Mouse (Mus musculus) myocyte (in vitro differentiated cells): Measurements from ENCODE around the gene Tnxb. TPM values are rescaled to one million over a fixed set of nuclear protein-coding genes. Genes with fewer than 3 reads are reported as not detected.

Experiments
- H3K27me3 ChIP-seq: one replicate; pipeline ENCODE4 v1.6.1; 2011; ENCODE audit not compliant: control insufficient read depth, insufficient read depth, insufficient read length
- H3K36me3 ChIP-seq: one replicate; pipeline ENCODE4 v1.6.1; 2011; ENCODE audit not compliant: control insufficient read depth, insufficient read depth
- H3K4me2 ChIP-seq: one replicate; pipeline ENCODE4 v1.6.1; 2011; ENCODE audit warnings: low read depth, control low read depth
- H3K4me3 ChIP-seq: one replicate; pipeline ENCODE4 v1.5.1; 2011; ENCODE audit warnings: mild to moderate bottlenecking, control low read depth, moderate library complexity
- H3K79me2 ChIP-seq: one replicate; pipeline ENCODE4 v1.6.1; 2011; ENCODE audit not compliant: control insufficient read depth, insufficient read depth
- H3ac ChIP-seq: one replicate; pipeline ENCODE4 v1.6.1; 2011; ENCODE audit not compliant: control insufficient read depth, insufficient read length
- CEBPB ChIP-seq: IDR thresholded peaks from 2 replicates; pipeline ENCODE4 v1.6.1; 2011; ENCODE audit warnings: mild to moderate bottlenecking, moderate library complexity; ENCODE audit not compliant: poor library complexity, insufficient read depth, severe bottlenecking
- E2F4 ChIP-seq: IDR thresholded peaks from one replicate; pipeline ENCODE4 v1.6.1; 2011; ENCODE audit warnings: mild to moderate bottlenecking, control low read depth, moderate library complexity; ENCODE audit not compliant: insufficient read depth
- MAX ChIP-seq: IDR thresholded peaks from one replicate; pipeline ENCODE4 v1.6.1; 2011; ENCODE audit warnings: low read depth, mild to moderate bottlenecking, control low read depth
- MYOD1 ChIP-seq, 3 experiments: IDR thresholded peaks; one replicate each; pipeline ENCODE4 v1.6.1; 2011; ENCODE audit warnings: control low read depth in 2 of 3, low read depth in 2 of 3, mild to moderate bottlenecking in 2 of 3, moderate library complexity in 1 of 3; ENCODE audit not compliant: insufficient read length in 2 of 3, control insufficient read depth in 1 of 3
- MYOG ChIP-seq, 3 experiments: IDR thresholded peaks; one replicate each; pipeline ENCODE4 v1.6.1; 2011; ENCODE audit warnings: control low read depth in 2 of 3, low read depth in 2 of 3, mild to moderate bottlenecking in 2 of 3; ENCODE audit not compliant: insufficient read length in 2 of 3, control insufficient read depth in 1 of 3, insufficient read depth in 1 of 3
- POLR2A ChIP-seq: IDR thresholded peaks from one replicate; pipeline ENCODE4 v1.6.1; 2011; ENCODE audit warnings: low read depth, mild to moderate bottlenecking, control low read depth, moderate library complexity; ENCODE audit not compliant: insufficient read length
- POLR2AphosphoS2 ChIP-seq: IDR thresholded peaks from one replicate; pipeline ENCODE4 v1.6.1; 2011; ENCODE audit warnings: low read depth, control low read depth; ENCODE audit not compliant: insufficient read length
- REST ChIP-seq: IDR thresholded peaks from one replicate; pipeline ENCODE4 v1.6.1; 2011; ENCODE audit warnings: mild to moderate bottlenecking, control low read depth, moderate library complexity; ENCODE audit not compliant: insufficient read depth, insufficient read length
- SRF ChIP-seq: IDR thresholded peaks from one replicate; pipeline ENCODE4 v1.6.1; 2011; ENCODE audit warnings: low read depth; ENCODE audit not compliant: control insufficient read depth, insufficient read length
- TCF12 ChIP-seq: IDR thresholded peaks from one replicate; pipeline ENCODE4 v1.6.1; 2011; ENCODE audit warnings: mild to moderate bottlenecking, control low read depth; ENCODE audit not compliant: poor library complexity, insufficient read depth, severe bottlenecking
- TCF3 ChIP-seq: IDR thresholded peaks from one replicate; pipeline ENCODE4 v1.6.1; 2011; ENCODE audit warnings: low read depth, control low read depth; ENCODE audit not compliant: insufficient read length
- USF1 ChIP-seq: IDR thresholded peaks from one replicate; pipeline ENCODE4 v1.6.1; 2011; ENCODE audit warnings: low read depth, mild to moderate bottlenecking, control low read depth, moderate library complexity
- polyA plus RNA-seq: library from polyadenylated mRNA; unstranded; fragments of >200 nt; fragmentation: generic; extraction: Trizol; gene quantifications from one replicate; pipeline ENCODE4 v1.2.1, GENCODE M21; 2012; ENCODE audit warnings: missing spikeins

Gene Tnxb
- polyA plus RNA-seq, 1 experiment = under 0.01 TPM

DNA sequence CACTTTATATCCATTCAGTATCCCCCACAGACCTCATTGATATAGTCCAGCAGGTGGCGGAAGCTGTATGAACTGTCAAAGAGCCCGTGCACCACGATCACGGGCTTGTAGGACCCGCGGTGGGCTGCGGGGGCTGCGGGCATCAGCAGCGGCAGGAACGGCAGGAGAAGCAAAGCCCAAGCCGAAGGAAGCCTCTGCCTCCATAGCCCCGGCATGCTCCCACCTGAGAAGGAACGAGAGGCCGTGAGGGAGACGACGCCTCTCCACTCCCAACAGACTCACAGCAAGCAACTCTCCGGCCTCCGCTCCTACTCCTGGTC is 43.6 kb upstream of the Tnxb start:
- no peaks in the 10 kb centered on the region for H3K79me2 ChIP-seq
- peak overlapping the region; percentile 42 for H3K4me3 ChIP-seq
- H3K4me2 ChIP-seq = peak overlapping the region; percentile 73
- no peak for TF ChIP-seq MAX
- TF ChIP-seq SRF = no peak
- TF ChIP-seq POLR2A = no peak
- no peak for TF ChIP-seq CEBPB
- no peak for TF ChIP-seq POLR2AphosphoS2
- TF ChIP-seq USF1 = no peak
- H3ac ChIP-seq = peak overlapping the region; percentile 8
- H3K36me3 ChIP-seq = no peaks in the 10 kb centered on the region
- peaks cover 19% of the 10 kb centered on the region for H3K27me3 ChIP-seq

DNA sequence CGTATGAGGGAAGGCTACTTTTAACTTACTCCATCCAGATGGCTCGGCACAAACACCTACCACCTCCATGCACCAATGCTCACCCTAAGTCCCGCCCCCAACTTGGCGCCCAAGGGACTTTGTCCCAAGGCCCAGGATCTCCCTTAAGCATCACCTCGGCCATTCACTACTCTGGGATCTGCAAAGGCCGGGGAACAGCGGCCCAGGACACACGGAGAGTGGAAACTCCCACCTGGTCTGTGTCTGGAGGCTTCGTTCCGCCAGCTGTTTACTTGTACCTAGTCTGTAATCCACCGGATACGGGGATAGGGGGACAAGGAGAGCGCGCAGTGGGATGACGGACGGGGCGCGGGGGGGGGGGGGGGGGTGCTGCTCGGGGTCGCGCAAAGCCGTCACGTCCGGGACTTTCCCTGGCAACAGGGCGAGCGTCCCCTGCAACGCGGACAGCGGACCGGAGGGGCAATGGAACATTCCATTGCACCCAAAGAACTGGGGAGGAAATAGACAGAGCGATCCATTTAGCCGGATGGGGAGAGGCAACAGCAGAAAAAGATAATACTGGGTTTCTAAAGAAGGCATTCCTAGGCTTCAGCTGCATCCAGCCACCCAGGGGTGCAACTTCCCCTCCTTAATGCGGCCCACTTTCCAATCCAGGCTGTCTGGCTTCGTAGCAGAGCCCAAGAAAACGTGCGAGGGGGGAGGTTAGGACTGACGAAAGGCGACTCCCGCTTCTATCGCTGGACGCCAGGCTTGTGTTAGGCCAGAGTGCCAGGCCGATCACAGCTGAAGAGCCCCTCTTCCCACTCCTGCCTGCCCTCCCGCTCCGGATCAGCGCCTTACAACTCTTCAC is 43.0 kb upstream of the Tnxb start:
- Histone ChIP-seq H3K27me3 (peaks cover 25% of the 10 kb centered on the region), H3K79me2 (no peaks in the 10 kb centered on the region), H3K4me2 (peak overlapping the region; percentile 73), H3K36me3 (no peaks in the 10 kb centered on the region), H3ac (peak overlapping the region; percentile 8), H3K4me3 (peak overlapping the region; percentile 42)
- TF ChIP-seq POLR2AphosphoS2 (no peak), POLR2A (peak; percentile 56)

DNA sequence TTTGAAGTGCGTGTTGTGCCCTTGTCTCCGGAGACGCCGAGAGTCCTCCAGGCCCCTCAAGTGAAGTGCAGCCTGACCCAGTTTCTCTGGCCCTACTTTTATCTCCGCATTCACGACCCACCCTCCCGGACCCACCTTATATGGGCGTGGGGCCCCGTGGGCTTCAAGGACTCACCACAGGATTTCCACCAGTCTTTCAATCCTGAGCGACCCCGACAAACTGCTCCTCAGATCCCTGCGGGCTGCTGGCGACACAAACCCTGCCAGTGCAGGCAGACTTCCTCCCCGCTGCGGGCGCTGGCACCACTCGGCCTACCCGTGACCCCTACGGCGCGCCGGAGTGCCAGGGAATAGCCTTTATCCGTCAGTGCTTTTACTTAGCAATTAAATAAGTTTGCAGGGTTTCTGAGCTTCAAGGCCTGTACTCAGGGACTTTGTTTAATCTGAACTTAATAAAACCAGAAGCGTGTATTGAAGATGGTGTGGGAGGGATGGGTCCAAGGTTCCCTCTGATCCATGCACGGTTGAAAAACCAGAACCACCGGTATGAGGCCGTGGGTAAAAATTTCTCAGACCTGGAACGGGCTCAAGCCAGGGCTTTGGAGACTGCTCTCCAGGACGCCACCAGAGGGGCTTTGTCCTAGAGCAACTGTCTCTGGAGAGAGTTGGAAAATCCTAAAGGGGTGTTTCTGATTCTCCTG is 42.2 kb upstream of the Tnxb start, which contains the start of gene Ppt2:
TSS of gene Ppt2 (minus strand) at position 568 of the 701 bp plus-strand sequence.
- H3K4me3 ChIP-seq = peak within 1 kb of the TSS; percentile 42
- H3ac ChIP-seq = peak within 1 kb of the TSS; percentile 8
- peak within 1 kb of the TSS; percentile 70 for H3K4me2 ChIP-seq
- H3K27me3 ChIP-seq = peaks cover 32% of the 10 kb centered on the region
- no peak for TF ChIP-seq MYOG (IDR thresholded peaks at IDR 0.05; ENCODE audit: control insufficient read depth in 1 of 3, insufficient read depth in 1 of 3, insufficient read length in 2 of 3, low read depth in 2 of 3)
- no peak for TF ChIP-seq USF1
- no peak for TF ChIP-seq MAX
- TF ChIP-seq SRF = no peak
- TF ChIP-seq CEBPB = no peak
- TF ChIP-seq TCF3 = no peak
- no peak for TF ChIP-seq POLR2AphosphoS2
- TF ChIP-seq POLR2A = no peak
- TF ChIP-seq E2F4 = no peak
- TF ChIP-seq TCF12 = no peak
- TF ChIP-seq MYOD1 (IDR thresholded peaks at IDR 0.05; ENCODE audit: control insufficient read depth in 1 of 3, insufficient read length in 2 of 3, low read depth in 2 of 3) = no peak
- H3K79me2 ChIP-seq = no peaks in the 10 kb centered on the region
- H3K36me3 ChIP-seq = no peaks in the 10 kb centered on the region

DNA sequence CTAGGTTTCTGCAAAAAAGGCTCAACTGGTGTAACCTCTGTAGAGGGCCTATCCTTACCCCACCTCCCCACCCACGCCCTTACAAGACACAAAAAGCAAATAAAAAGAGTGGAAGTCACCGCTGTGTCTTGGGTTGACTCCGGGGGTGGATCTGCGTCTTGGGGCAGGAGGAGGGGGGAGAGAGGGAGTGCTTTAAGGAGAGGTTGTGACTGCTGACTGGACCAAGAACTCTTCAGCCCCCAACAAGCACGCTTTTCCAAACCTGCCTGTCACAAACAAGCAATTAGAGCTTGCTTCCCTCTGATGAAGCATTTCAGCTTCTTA is 41.7 kb upstream of the Tnxb start:
- Histone ChIP-seq H3K36me3 (no peaks in the 10 kb centered on the region), H3K4me3 (peak overlapping the region; percentile 42), H3ac (no peak overlapping the region), H3K27me3 (peaks cover 37% of the 10 kb centered on the region), H3K79me2 (no peaks in the 10 kb centered on the region), H3K4me2 (peak overlapping the region; percentile 70)
- TF ChIP-seq MYOD1 (IDR thresholded peaks at IDR 0.05; ENCODE audit: control insufficient read depth in 1 of 3, insufficient read length in 2 of 3, low read depth in 2 of 3) = no peak
- TF ChIP-seq POLR2AphosphoS2 = no peak
- no peak for TF ChIP-seq SRF
- TF ChIP-seq USF1 = no peak
- TF ChIP-seq TCF3 = no peak
- TF ChIP-seq REST = no peak
- no peak for TF ChIP-seq E2F4
- no peak for TF ChIP-seq POLR2A
- TF ChIP-seq CEBPB = no peak
- no peak for TF ChIP-seq TCF12
- no peak for TF ChIP-seq MYOG (IDR thresholded peaks at IDR 0.05; ENCODE audit: control insufficient read depth in 1 of 3, insufficient read depth in 1 of 3, insufficient read length in 2 of 3, low read depth in 2 of 3)
- TF ChIP-seq MAX = no peak

DNA sequence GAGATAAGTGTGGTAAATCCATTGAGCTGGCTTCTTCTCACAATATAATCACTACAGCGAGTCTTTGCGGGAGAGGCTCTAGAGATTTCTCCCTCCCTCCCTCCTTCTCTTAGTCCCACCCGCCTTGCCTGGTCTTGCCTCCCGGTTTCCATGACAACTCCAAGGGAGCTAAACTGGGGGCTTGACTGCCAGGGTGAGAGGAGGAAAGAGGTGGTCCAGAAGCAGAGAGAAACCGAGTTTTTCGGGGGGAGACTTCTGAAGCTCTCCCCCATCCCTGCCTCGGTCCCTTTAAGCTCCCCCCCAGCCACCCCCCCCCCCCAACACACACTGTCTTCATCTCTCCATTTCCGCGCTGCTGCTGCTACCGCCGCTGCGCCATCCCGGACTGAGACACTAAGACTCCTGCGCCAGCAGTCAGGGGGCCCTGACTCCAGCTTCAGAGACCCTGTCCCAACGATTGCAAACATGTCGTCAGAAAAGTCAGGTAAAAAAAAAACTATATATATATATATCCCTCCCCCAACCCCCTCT is 41.0 kb upstream of the Tnxb start, which contains the start of gene Prrt1:
TSS of gene Prrt1 (plus strand) at position 313 of the 531 bp plus-strand sequence.
- Histone ChIP-seq H3K4me3 (peak within 1 kb of the TSS; percentile 42), H3K36me3 (no peaks in the 10 kb centered on the region), H3K79me2 (no peaks in the 10 kb centered on the region), H3K27me3 (peaks cover 44% of the 10 kb centered on the region), H3ac (no peak within 1 kb of the TSS), H3K4me2 (peak within 1 kb of the TSS; percentile 70)
- TF ChIP-seq TCF3 (no peak), TCF12 (no peak), MYOG (IDR thresholded peaks at IDR 0.05; ENCODE audit: control insufficient read depth in 1 of 3, insufficient read depth in 1 of 3, insufficient read length in 2 of 3, low read depth in 2 of 3) (no peak), USF1 (no peak), MYOD1 (IDR thresholded peaks at IDR 0.05; ENCODE audit: control insufficient read depth in 1 of 3, insufficient read length in 2 of 3, low read depth in 2 of 3) (no peak), REST (no peak), POLR2AphosphoS2 (no peak), SRF (no peak), CEBPB (no peak), E2F4 (no peak), POLR2A (no peak), MAX (no peak)
